Mouse (Mus musculus) gastrocnemius, adult 2 months (tissue): ENCODE results near the gene Gid8. TPM values are rescaled to one million over a fixed set of nuclear protein-coding genes. Genes with fewer than 3 reads are reported as not detected.
"Not testable (repeated sequence)": the region's sequence is repeated elsewhere in the genome, so short reads cannot be mapped to it uniquely, and the experiment has no call there.

ENCODE experiments used
- DNase-seq: peaks from one replicate; pipeline ENCODE4 v3.0.0; 2022
- H3K27ac ChIP-seq: fragments of 200-600 bp; 2 replicates; pipeline ENCODE4 v1.8.1; 2022; ENCODE audit warnings: mild to moderate bottlenecking
- H3K4me3 ChIP-seq: fragments of 200-600 bp; 2 replicates; pipeline ENCODE4 v1.8.1; 2022; ENCODE audit warnings: mild to moderate bottlenecking, moderate library complexity
- CTCF ChIP-seq: fragments of 200-600 bp; IDR thresholded peaks from 2 replicates; pipeline ENCODE4 v1.8.1; 2022; ENCODE audit warnings: antibody characterized with exemption, mild to moderate bottlenecking, moderate library complexity
- intact Hi-C: fragments of 180-260 bp; cut with DNase I; formaldehyde crosslinking; loops from one replicate; pipeline ENCODE4 v1.15.1; 2025
- total RNA-seq, 2 experiments: library from RNA; stranded (reverse); gene quantifications; 2 replicates each; pipeline ENCODE4 v1.2.3; 2021

Gid8 gene
- total RNA-seq, 2 experiments from 2014 or later = 31.1 to 42.1 TPM

- Histone ChIP-seq H3K27ac (peak overlapping the region; percentile 98), H3K4me3 (peak overlapping the region; percentile 95)
- intact Hi-C loops = no loop called here
- DNase-seq = peak; percentile 96
- TF ChIP-seq CTCF = 0 out of 2 replicates have a peak, but pooled peaks have one; percentile 1
Observed at GRCm38 (mm10) chr2:180701767-180702621, 7.9 kb upstream of the Gid8 start.

GRCm38 (mm10) chr2:180702701-180703149 is 7.2 kb upstream of the Gid8 start:
- TF ChIP-seq CTCF = no peak
- no peak for DNase-seq
- Histone ChIP-seq H3K4me3 (peak overlapping the region; percentile 95), H3K27ac (peak overlapping the region; percentile 98)
- intact Hi-C loops = no loop called here

- intact Hi-C loops = no loop called here
- TF ChIP-seq CTCF = no peak
- no peak for DNase-seq
- H3K4me3 ChIP-seq = no peak overlapping the region; the same call in 1 of the 2 replicates
- H3K27ac ChIP-seq = peak overlapping the region; percentile 98
Observed at GRCm38 (mm10) chr2:180703175-180703574, 6.7 kb upstream of the Gid8 start.

- DNase-seq = no peak
- Histone ChIP-seq H3K4me3 (no peak overlapping the region), H3K27ac (peak overlapping the region; percentile 78)
- intact Hi-C loops = no loop called here
- TF ChIP-seq CTCF = no peak
Observed at GRCm38 (mm10) chr2:180703645-180704359, 6.1 kb upstream of the Gid8 start.

GRCm38 (mm10) chr2:180704591-180704990 is 5.3 kb upstream of the Gid8 start:
- TF ChIP-seq CTCF = no peak
- intact Hi-C loops = no loop called here
- peak overlapping the region; percentile 40 for H3K4me3 ChIP-seq
- peak; percentile 61 for DNase-seq
- H3K27ac ChIP-seq = peak overlapping the region; percentile 78

GRCm38 (mm10) chr2:180705066-180705465 is 4.9 kb upstream of the Gid8 start:
- H3K4me3 ChIP-seq = peak overlapping the region; percentile 40
- H3K27ac ChIP-seq = peak overlapping the region; percentile 78
- no peak for DNase-seq
- intact Hi-C loops = no loop called here
- no peak for TF ChIP-seq CTCF

- TF ChIP-seq CTCF = no peak
- no peak for DNase-seq
- peak overlapping the region; percentile 78 for H3K27ac ChIP-seq
- H3K4me3 ChIP-seq = no peak overlapping the region
- intact Hi-C loops = no loop called here
Observed at GRCm38 (mm10) chr2:180705975-180706374, 3.9 kb upstream of the Gid8 start.

GRCm38 (mm10) chr2:180709023-180709922 is 644 bp upstream of the Gid8 start:
- TF ChIP-seq CTCF = no peak
- intact Hi-C loops = no loop called here
- peak overlapping the region; percentile 100 for H3K4me3 ChIP-seq
- H3K27ac ChIP-seq = peak overlapping the region; percentile 96
- no peak for DNase-seq

GRCm38 (mm10) chr2:180710276-180711155 is 599 bp downstream of the Gid8 start:
- no peak for DNase-seq
- intact Hi-C loops = loop anchor here (2.0 kb wide), 1 partner anchor 32 kb away; no protein-coding TSS in a partner anchor
- H3K27ac ChIP-seq = peak overlapping the region; percentile 96
- TF ChIP-seq CTCF = no peak
- H3K4me3 ChIP-seq = peak overlapping the region; percentile 100

GRCm38 (mm10) chr2:180711527-180711926 is 1.6 kb downstream of the Gid8 start:
- Histone ChIP-seq H3K27ac (peak overlapping the region; percentile 96), H3K4me3 (peak overlapping the region; percentile 100)
- DNase-seq = no peak
- TF ChIP-seq CTCF = no peak
- intact Hi-C loops = loop anchor here (2.0 kb wide), 1 partner anchor 33 kb away; no protein-coding TSS in a partner anchor

GRCm38 (mm10) chr2:180712037-180712689 is 2.2 kb downstream of the Gid8 start:
- Histone ChIP-seq H3K4me3 (no peak overlapping the region), H3K27ac (no peak overlapping the region)
- TF ChIP-seq CTCF = no peak
- intact Hi-C loops = no loop called here
- no peak for DNase-seq

GRCm38 (mm10) chr2:180722748-180723147 is 12.8 kb downstream of the Gid8 start:
- DNase-seq, H3K4me3 ChIP-seq, intact Hi-C loops, H3K27ac ChIP-seq: not testable (repeated sequence)
